Mouse (Mus musculus): ENCODE results near the gene Add2. TPM values are rescaled to one million over a fixed set of nuclear protein-coding genes. Genes with fewer than 3 reads are reported as not detected.

The Add2 gene
- polyA plus RNA-seq, 1 experiment: not detected

GRCm38 (mm10) chr6:86094202-86094838, 65.8 kb downstream of the Add2 start:
- no peaks in the 10 kb centered on the region for H3K4me1 ChIP-seq (ENCODE audit: control insufficient read depth, insufficient read depth, low read length)

GRCm38 (mm10) chr6:86095518-86095917, 67.0 kb downstream of the Add2 start:
- Histone ChIP-seq H3K9ac (ENCODE audit: low read depth, poor library complexity, severe bottlenecking) (no peak overlapping the region), H3K4me1 (ENCODE audit: control insufficient read depth, insufficient read depth, low read length) (no peaks in the 10 kb centered on the region)
- TF ChIP-seq CTCF (IDR thresholded peaks at IDR 0.05; ENCODE audit: low read depth, low read length): no peak
- no peak for TF ChIP-seq POLR2A (IDR thresholded peaks at IDR 0.05; ENCODE audit: insufficient read depth, low read length)
- no peak for TF ChIP-seq EP300 (IDR thresholded peaks at IDR 0.05; ENCODE audit: insufficient read depth, low read depth, low read length)

More at GRCm38 (mm10) chr6:86094202-86094838, 65.8 kb downstream of the Add2 start:
- H3K27ac ChIP-seq (ENCODE audit: insufficient read depth, low read length): no peak overlapping the region
- H3K4me3 ChIP-seq (ENCODE audit: low read depth, low read length): no peak overlapping the region
- no peaks in the 10 kb centered on the region for H3K9me3 ChIP-seq (replicated peaks; ENCODE audit: control insufficient read depth, insufficient read depth, low read length, poor library complexity, severe bottlenecking)
- no peak for TF ChIP-seq EP300 (IDR thresholded peaks at IDR 0.05; ENCODE audit: insufficient read depth, low read depth, low read length)
- no peak for TF ChIP-seq CTCF (IDR thresholded peaks at IDR 0.05; ENCODE audit: low read depth, low read length)
- no peak for TF ChIP-seq POLR2A (IDR thresholded peaks at IDR 0.05; ENCODE audit: insufficient read depth, low read length)
- no peaks in the 10 kb centered on the region for H3K36me3 ChIP-seq (ENCODE audit: control insufficient read depth, insufficient read depth, low read length, poor library complexity, severe bottlenecking)
- H3K27me3 ChIP-seq (ENCODE audit: control insufficient read depth, insufficient read depth, low read length, poor library complexity, severe bottlenecking): no peaks in the 10 kb centered on the region
- no peak overlapping the region for H3K9ac ChIP-seq (ENCODE audit: low read depth, poor library complexity, severe bottlenecking)

DNA sequence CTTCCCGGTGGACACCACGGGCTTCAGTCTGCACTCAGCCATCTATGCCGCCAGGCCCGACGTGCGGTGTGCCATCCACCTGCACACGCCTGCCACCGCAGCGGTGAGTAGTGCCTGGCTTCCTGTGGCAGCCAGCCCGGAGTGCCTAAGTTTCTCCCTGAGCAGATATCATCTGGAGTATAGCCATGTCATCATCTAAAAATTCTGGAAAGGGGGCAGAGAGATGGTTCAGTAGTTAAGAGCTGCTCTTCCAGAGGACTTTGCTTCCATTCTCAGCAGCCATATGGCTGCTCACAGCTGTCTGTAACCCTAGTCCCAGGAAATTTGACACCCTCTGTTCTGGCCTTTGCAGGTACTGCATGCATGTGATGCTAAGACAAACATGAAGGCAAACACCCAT, 68.3 kb downstream of the Add2 start:
- no peaks in the 10 kb centered on the region for H3K4me1 ChIP-seq (ENCODE audit: control insufficient read depth, insufficient read depth, low read length)
- no peak overlapping the region for H3K4me3 ChIP-seq (ENCODE audit: low read depth, low read length)
- TF ChIP-seq CTCF (IDR thresholded peaks at IDR 0.05; ENCODE audit: low read depth, low read length): no peak
- TF ChIP-seq POLR2A (IDR thresholded peaks at IDR 0.05; ENCODE audit: insufficient read depth, low read length): no peak
- no peak for TF ChIP-seq EP300 (IDR thresholded peaks at IDR 0.05; ENCODE audit: insufficient read depth, low read depth, low read length)
- H3K27me3 ChIP-seq (ENCODE audit: control insufficient read depth, insufficient read depth, low read length, poor library complexity, severe bottlenecking): no peaks in the 10 kb centered on the region
- H3K27ac ChIP-seq (ENCODE audit: insufficient read depth, low read length): no peak overlapping the region
- no peaks in the 10 kb centered on the region for H3K9me3 ChIP-seq (replicated peaks; ENCODE audit: control insufficient read depth, insufficient read depth, low read length, poor library complexity, severe bottlenecking)
- H3K9ac ChIP-seq (ENCODE audit: low read depth, poor library complexity, severe bottlenecking): no peak overlapping the region
- no peaks in the 10 kb centered on the region for H3K36me3 ChIP-seq (ENCODE audit: control insufficient read depth, insufficient read depth, low read length, poor library complexity, severe bottlenecking)

More at GRCm38 (mm10) chr6:86095518-86095917, 67.0 kb downstream of the Add2 start:
- Histone ChIP-seq H3K27ac (ENCODE audit: insufficient read depth, low read length) (no peak overlapping the region), H3K4me3 (ENCODE audit: low read depth, low read length) (no peak overlapping the region), H3K9me3 (replicated peaks; ENCODE audit: control insufficient read depth, insufficient read depth, low read length, poor library complexity, severe bottlenecking) (no peaks in the 10 kb centered on the region), H3K36me3 (ENCODE audit: control insufficient read depth, insufficient read depth, low read length, poor library complexity, severe bottlenecking) (no peaks in the 10 kb centered on the region), H3K27me3 (ENCODE audit: control insufficient read depth, insufficient read depth, low read length, poor library complexity, severe bottlenecking) (no peaks in the 10 kb centered on the region)

GRCm38 (mm10) chr6:86097155-86097554, 68.7 kb downstream of the Add2 start:
- Histone ChIP-seq H3K9me3 (replicated peaks; ENCODE audit: control insufficient read depth, insufficient read depth, low read length, poor library complexity, severe bottlenecking) (no peaks in the 10 kb centered on the region), H3K36me3 (ENCODE audit: control insufficient read depth, insufficient read depth, low read length, poor library complexity, severe bottlenecking) (no peaks in the 10 kb centered on the region), H3K27me3 (ENCODE audit: control insufficient read depth, insufficient read depth, low read length, poor library complexity, severe bottlenecking) (no peaks in the 10 kb centered on the region), H3K27ac (ENCODE audit: insufficient read depth, low read length) (no peak overlapping the region), H3K4me1 (ENCODE audit: control insufficient read depth, insufficient read depth, low read length) (no peaks in the 10 kb centered on the region), H3K4me3 (ENCODE audit: low read depth, low read length) (no peak overlapping the region), H3K9ac (ENCODE audit: low read depth, poor library complexity, severe bottlenecking) (no peak overlapping the region)
- no peak for TF ChIP-seq EP300 (IDR thresholded peaks at IDR 0.05; ENCODE audit: insufficient read depth, low read depth, low read length)

GRCm38 (mm10) chr6:86099003-86099402, 70.5 kb downstream of the Add2 start:
- no peak overlapping the region for H3K27ac ChIP-seq (ENCODE audit: insufficient read depth, low read length)
- H3K36me3 ChIP-seq (ENCODE audit: control insufficient read depth, insufficient read depth, low read length, poor library complexity, severe bottlenecking): no peaks in the 10 kb centered on the region
- no peaks in the 10 kb centered on the region for H3K4me1 ChIP-seq (ENCODE audit: control insufficient read depth, insufficient read depth, low read length)
- no peaks in the 10 kb centered on the region for H3K27me3 ChIP-seq (ENCODE audit: control insufficient read depth, insufficient read depth, low read length, poor library complexity, severe bottlenecking)
- H3K9ac ChIP-seq (ENCODE audit: low read depth, poor library complexity, severe bottlenecking): no peak overlapping the region
- H3K9me3 ChIP-seq (replicated peaks; ENCODE audit: control insufficient read depth, insufficient read depth, low read length, poor library complexity, severe bottlenecking): no peaks in the 10 kb centered on the region
- H3K4me3 ChIP-seq (ENCODE audit: low read depth, low read length): no peak overlapping the region
- TF ChIP-seq CTCF (IDR thresholded peaks at IDR 0.05; ENCODE audit: low read depth, low read length) (peak; percentile 37), EP300 (IDR thresholded peaks at IDR 0.05; ENCODE audit: insufficient read depth, low read depth, low read length) (no peak), POLR2A (IDR thresholded peaks at IDR 0.05; ENCODE audit: insufficient read depth, low read length) (no peak)

DNA sequence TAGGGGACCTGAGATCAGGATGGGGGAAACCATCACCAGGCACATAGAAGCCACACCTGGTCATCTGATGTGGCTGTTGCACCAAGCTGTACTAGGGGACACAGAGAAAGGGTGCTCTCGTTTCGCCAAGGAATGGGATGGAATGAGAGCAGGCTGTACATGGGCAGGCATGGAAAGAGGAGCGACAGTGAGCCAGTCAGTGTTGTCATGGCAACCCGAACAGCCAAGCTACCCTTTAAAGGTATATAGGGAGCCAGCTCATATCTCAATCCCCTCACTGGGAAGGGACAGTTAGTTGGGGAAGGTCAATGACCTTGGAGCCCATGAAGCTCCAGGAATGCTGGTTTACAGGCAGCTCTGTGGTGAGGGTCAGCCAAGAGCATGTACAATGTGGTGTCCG, 73.0 kb downstream of the Add2 start:
- Histone ChIP-seq H3K4me1 (ENCODE audit: control insufficient read depth, insufficient read depth, low read length) (no peaks in the 10 kb centered on the region), H3K27ac (ENCODE audit: insufficient read depth, low read length) (no peak overlapping the region), H3K27me3 (ENCODE audit: control insufficient read depth, insufficient read depth, low read length, poor library complexity, severe bottlenecking) (no peaks in the 10 kb centered on the region), H3K4me3 (ENCODE audit: low read depth, low read length) (no peak overlapping the region), H3K9me3 (replicated peaks; ENCODE audit: control insufficient read depth, insufficient read depth, low read length, poor library complexity, severe bottlenecking) (no peaks in the 10 kb centered on the region), H3K36me3 (ENCODE audit: control insufficient read depth, insufficient read depth, low read length, poor library complexity, severe bottlenecking) (no peaks in the 10 kb centered on the region), H3K9ac (ENCODE audit: low read depth, poor library complexity, severe bottlenecking) (no peak overlapping the region)
- no peak for TF ChIP-seq EP300 (IDR thresholded peaks at IDR 0.05; ENCODE audit: insufficient read depth, low read depth, low read length)
- no peak for TF ChIP-seq CTCF (IDR thresholded peaks at IDR 0.05; ENCODE audit: low read depth, low read length)
- no peak for TF ChIP-seq POLR2A (IDR thresholded peaks at IDR 0.05; ENCODE audit: insufficient read depth, low read length)

Measured in ES-Bruce4 (cell line).